14 mouse cellular contexts compared by ENCODE assay signal in genomic region chr7:68277054-68277896, GRCm38 (mm10). TPM values are rescaled to one million over a fixed set of nuclear protein-coding genes. Genes with fewer than 3 reads are reported as not detected.
DNase-seq lines count a peak whose midpoint lies in the region; ATAC-seq lines count a peak whose summit lies in the region.
"Had no signal": no experiment of that assay in that cellular context is flagged by ENCODE, and none has a peak within 500 bp of the region (broad histone marks: within the 10 kb centered on the region; RNA-seq: fewer than 3 reads in every experiment).

No protein-coding gene starts in this region.

- 43% methylated on average over 11 of the region's 11 CpGs for WGBS in heart, embryonic 15.5 days
- 49% methylated on average over 11 of the region's 11 CpGs for WGBS in midbrain, embryonic 11.5 days
- WGBS in midbrain, embryonic 15.5 days: 44% methylated on average over 11 of the region's 11 CpGs
- 12% methylated on average over 11 of the region's 11 CpGs for WGBS in embryonic facial prominence, embryonic 12.5 days
- 25% methylated on average over 11 of the region's 11 CpGs for WGBS in neural tube, embryonic 11.5 days

- intact Hi-C loops in heart, postnatal 10 days (cut with DNase I): no loop called here

- peaks cover 12% of the 10 kb centered on the region for H3K4me1 ChIP-seq in heart, embryonic 15.5 days (replicated peaks)
- peaks cover 8% of the 10 kb centered on the region for H3K4me1 ChIP-seq in midbrain, embryonic 11.5 days (ENCODE audit: control insufficient read depth, insufficient read depth, low read length)
- peaks cover 14% of the 10 kb centered on the region for H3K4me1 ChIP-seq in midbrain, embryonic 15.5 days
- H3K4me1 ChIP-seq in embryonic facial prominence, embryonic 12.5 days: peaks cover 30% of the 10 kb centered on the region
- H3K4me1 ChIP-seq in neural tube, embryonic 11.5 days (ENCODE audit: control insufficient read depth, insufficient read depth, low read length): peaks cover 7% of the 10 kb centered on the region

- DNase-seq in heart, postnatal 10 days: no peak
- peak; percentile 85 for DNase-seq in midbrain, embryonic 11.5 days (ENCODE audit: low spot score, missing footprints)
- peak; percentile 38 for DNase-seq in neural tube, embryonic 11.5 days (ENCODE audit: low spot score)
- no peak for DNase-seq in frontal cortex, postnatal 10 days (ENCODE audit: low spot score in 2 of 2)
- no peak for DNase-seq in ovary, postnatal 36 days (ENCODE audit: low spot score)
- DNase-seq: adrenal gland, postnatal 10 days; layer of hippocampus, postnatal 36 days; lung, postnatal 4 days had no signal

- no peaks in the 10 kb centered on the region for H3K9me3 ChIP-seq in heart, embryonic 15.5 days (replicated peaks)
- H3K9me3 ChIP-seq in midbrain, embryonic 11.5 days (ENCODE audit: control insufficient read depth, low read length): no peaks in the 10 kb centered on the region
- H3K9me3 ChIP-seq in midbrain, embryonic 15.5 days: no peaks in the 10 kb centered on the region
- no peaks in the 10 kb centered on the region for H3K9me3 ChIP-seq in embryonic facial prominence, embryonic 12.5 days
- H3K9me3 ChIP-seq in neural tube, embryonic 11.5 days (ENCODE audit: control insufficient read depth, low read length): no peaks in the 10 kb centered on the region
- H3K9me3 ChIP-seq: neural tube, embryonic 12.5 days had no signal

- H3K9ac ChIP-seq in heart, embryonic 15.5 days: no peak overlapping the region
- H3K9ac ChIP-seq in midbrain, embryonic 11.5 days (ENCODE audit: low read length): no peak overlapping the region
- no peak overlapping the region for H3K9ac ChIP-seq in midbrain, embryonic 15.5 days
- no peak overlapping the region for H3K9ac ChIP-seq in embryonic facial prominence, embryonic 12.5 days
- H3K9ac ChIP-seq in neural tube, embryonic 11.5 days (ENCODE audit: low read length): no peak overlapping the region
- H3K9ac ChIP-seq: neural tube, embryonic 12.5 days had no signal

- H3K4me3 ChIP-seq in heart, embryonic 15.5 days: peak overlapping the region; percentile 6; the same call in 1 of the 2 replicates
- H3K4me3 ChIP-seq in midbrain, embryonic 11.5 days (ENCODE audit: low read depth, low read length): no peak overlapping the region
- no peak overlapping the region for H3K4me3 ChIP-seq in midbrain, embryonic 15.5 days
- H3K4me3 ChIP-seq in embryonic facial prominence, embryonic 12.5 days: no peak overlapping the region
- no peak overlapping the region for H3K4me3 ChIP-seq in neural tube, embryonic 11.5 days (ENCODE audit: low read depth, low read length)
- H3K4me3 ChIP-seq: neural tube, embryonic 12.5 days had no signal

- no peak overlapping the region for H3K4me2 ChIP-seq in heart, embryonic 15.5 days
- H3K4me2 ChIP-seq in midbrain, embryonic 11.5 days: no peak overlapping the region
- no peak overlapping the region for H3K4me2 ChIP-seq in midbrain, embryonic 15.5 days
- H3K4me2 ChIP-seq in embryonic facial prominence, embryonic 12.5 days (replicated peaks): peak overlapping the region; percentile 28
- H3K4me2 ChIP-seq in neural tube, embryonic 11.5 days (ENCODE audit: low read depth): no peak overlapping the region

- peaks cover 10% of the 10 kb centered on the region; the same call in 1 of the 2 replicates for H3K27me3 ChIP-seq in heart, embryonic 15.5 days
- H3K27me3 ChIP-seq in midbrain, embryonic 11.5 days (ENCODE audit: control insufficient read depth, insufficient read depth, low read length): peaks cover 8% of the 10 kb centered on the region; the same call in 1 of the 2 replicates
- H3K27me3 ChIP-seq in midbrain, embryonic 15.5 days (replicated peaks): peaks cover 10% of the 10 kb centered on the region
- no peaks in the 10 kb centered on the region for H3K27me3 ChIP-seq in embryonic facial prominence, embryonic 12.5 days
- peaks cover 6% of the 10 kb centered on the region; the same call in 1 of the 2 replicates for H3K27me3 ChIP-seq in neural tube, embryonic 11.5 days (ENCODE audit: control insufficient read depth, insufficient read depth, low read length)

- no peaks in the 10 kb centered on the region for H3K36me3 ChIP-seq in heart, embryonic 15.5 days
- no peaks in the 10 kb centered on the region for H3K36me3 ChIP-seq in midbrain, embryonic 11.5 days (ENCODE audit: control insufficient read depth, insufficient read depth, low read length)
- H3K36me3 ChIP-seq in midbrain, embryonic 15.5 days (replicated peaks): no peaks in the 10 kb centered on the region
- no peaks in the 10 kb centered on the region for H3K36me3 ChIP-seq in embryonic facial prominence, embryonic 12.5 days
- no peaks in the 10 kb centered on the region for H3K36me3 ChIP-seq in neural tube, embryonic 11.5 days (ENCODE audit: control insufficient read depth, insufficient read depth, low read length)
- H3K36me3 ChIP-seq: neural tube, embryonic 12.5 days had no signal

- ATAC-seq in heart, embryonic 15.5 days (replicated peaks; ENCODE audit: insufficient number of reproducible peaks, insufficient read depth, low FRiP score, low read depth): no peak
- no peak for ATAC-seq in midbrain, embryonic 11.5 days (ENCODE audit: low FRiP score)
- no peak for ATAC-seq in midbrain, embryonic 15.5 days (replicated peaks)
- no peak; the same call in 1 of the 2 replicates for ATAC-seq in embryonic facial prominence, embryonic 12.5 days (ENCODE audit: insufficient number of reproducible peaks, insufficient read depth, low FRiP score, low TSS enrichment)
- ATAC-seq in neural tube, embryonic 11.5 days (ENCODE audit: insufficient read depth, low FRiP score, low TSS enrichment): no peak

- H3K27ac ChIP-seq in heart, embryonic 15.5 days: peak overlapping the region; percentile 31; the same call in 1 of the 2 replicates
- H3K27ac ChIP-seq in midbrain, embryonic 11.5 days (ENCODE audit: low read depth, low read length): no peak overlapping the region
- H3K27ac ChIP-seq in midbrain, embryonic 15.5 days: no peak overlapping the region
- peak overlapping the region; percentile 72 for H3K27ac ChIP-seq in embryonic facial prominence, embryonic 12.5 days
- no peak overlapping the region for H3K27ac ChIP-seq in neural tube, embryonic 11.5 days (ENCODE audit: low read depth, low read length)
- H3K27ac ChIP-seq: neural tube, embryonic 12.5 days had no signal

RNA-seq across cellular contexts. Expression of gene Fam169b, which starts 3.6 kb away (rescaled TPM):
- 1.0 and 10.5 TPM in 2 replicates for polyA plus RNA-seq in heart, embryonic 15.5 days (2015; fragmentation: Nextera tagmentation; extraction: Ambion mirVana)
- under 1 TPM; 0.17 to 0.55 TPM for total RNA-seq in heart, postnatal 10 days (2021)
- 0.18 TPM in 1 of 2 replicates, not detected in the other for polyA plus RNA-seq in midbrain, embryonic 11.5 days (2014; fragmentation: Nextera tagmentation; extraction: Ambion mirVana)
- 0.15 TPM in 1 of 2 replicates, not detected in the other for polyA plus RNA-seq in midbrain, embryonic 15.5 days (2015; fragmentation: Nextera tagmentation; extraction: Ambion mirVana)
- polyA plus RNA-seq in embryonic facial prominence, embryonic 12.5 days (2016; fragmentation: Nextera tagmentation; extraction: Ambion mirVana): 1.4 and 2.3 TPM in 2 replicates
- 0.42 and 0.70 TPM in 2 replicates for polyA plus RNA-seq in neural tube, embryonic 11.5 days (2014; fragmentation: Nextera tagmentation; extraction: Ambion mirVana)

RNA-seq across cellular contexts. Expression of gene Pgpep1l, which starts 13.2 kb away (rescaled TPM):
- 0.25 and 0.44 TPM in 2 replicates for polyA plus RNA-seq in heart, embryonic 15.5 days (2015; fragmentation: Nextera tagmentation; extraction: Ambion mirVana)
- not detected for total RNA-seq in heart, postnatal 10 days (2021)
- not detected in 2 replicates for polyA plus RNA-seq in midbrain, embryonic 11.5 days (2014; fragmentation: Nextera tagmentation; extraction: Ambion mirVana)
- polyA plus RNA-seq in midbrain, embryonic 15.5 days (2015; fragmentation: Nextera tagmentation; extraction: Ambion mirVana): not detected in 2 replicates
- polyA plus RNA-seq in embryonic facial prominence, embryonic 12.5 days (2016; fragmentation: Nextera tagmentation; extraction: Ambion mirVana): not detected in 2 replicates
- not detected in 2 replicates for polyA plus RNA-seq in neural tube, embryonic 11.5 days (2014; fragmentation: Nextera tagmentation; extraction: Ambion mirVana)
- total RNA-seq: granulocyte monocyte progenitor cell, adult 5-6 weeks had no signal
- polyA plus RNA-seq: neural tube, embryonic 12.5 days; small intestine, adult 2 months had no signal

Comparison
In these comparisons a context has a peak if more than half of its experiments do, and no peak if none do; other contexts are left out.
1. H3K27ac ChIP-seq: peak in heart, embryonic 15.5 days (single experiment) and embryonic facial prominence, embryonic 12.5 days (single experiment); none in midbrain, embryonic 11.5 days (single experiment), midbrain, embryonic 15.5 days (single experiment) and neural tube, embryonic 11.5 days (single experiment).
2. DNase-seq: peak in midbrain, embryonic 11.5 days (single experiment) and neural tube, embryonic 11.5 days (single experiment); none in heart, postnatal 10 days (0 of 2), frontal cortex, postnatal 10 days (0 of 2) and ovary, postnatal 36 days (single experiment).